Mouse (Mus musculus): Measurements from ENCODE around the gene Phrf1.

GRCm38 (mm10) chr7:141264041-141264700, 35.6 kb downstream of the Phrf1 start:
- TF ChIP-seq CTCF (IDR thresholded peaks at IDR 0.05; ENCODE audit: low read depth, low read length) = no peak
- TF ChIP-seq POLR2A (IDR thresholded peaks at IDR 0.05; ENCODE audit: extremely low read depth, insufficient read depth, low read length) = no peak

All from liver, adult 2 months (tissue).